Mouse (Mus musculus): ENCODE data around the gene Dnah6. TPM values are rescaled to one million over a fixed set of nuclear protein-coding genes. Genes with fewer than 3 reads are reported as not detected.

The Dnah6 gene
- total and polyA plus RNA-seq, 3 experiments = 0.01 to 0.05 TPM; not detected in 1

- no peak overlapping the region for H3K4me3 ChIP-seq (ENCODE audit: low read depth, low read length)
- no peaks in the 10 kb centered on the region for H3K9me3 ChIP-seq (replicated peaks)
- ATAC-seq (ENCODE audit: extremely low read depth, insufficient number of reproducible peaks, low FRiP score, poor library complexity, severe bottlenecking) (no peak), DNase-seq (ENCODE audit: low spot score) (no peak)
- no peak for TF ChIP-seq GATA1 (IDR thresholded peaks at IDR 0.05; ENCODE audit: borderline replicate concordance, low read length)
- no peak for TF ChIP-seq TAL1 (conservative IDR thresholded peaks at IDR 0.05; ENCODE audit: low read depth, low read length)
- no peak for TF ChIP-seq GATA2 (IDR thresholded peaks at IDR 0.05; ENCODE audit: borderline replicate concordance, low read depth, low read length)
- no peak for TF ChIP-seq CTCF (IDR thresholded peaks at IDR 0.05; ENCODE audit: low read depth, low read length)
- TF ChIP-seq POLR2AphosphoS5 (IDR thresholded peaks at IDR 0.05; ENCODE audit: insufficient replicate concordance, low read depth, low read length) = no peak
- H3K4me1 ChIP-seq (ENCODE audit: insufficient read depth, low read depth, low read length) = no peaks in the 10 kb centered on the region
- no peaks in the 10 kb centered on the region for H3K36me3 ChIP-seq (replicated peaks)
- H3K27me3 ChIP-seq (ENCODE audit: insufficient read depth, low read length) = no peaks in the 10 kb centered on the region
Measured at GRCm38 (mm10) chr6:72981851-72982250, 239.6 kb downstream of the Dnah6 start.

GRCm38 (mm10) chr6:72981124-72981651 is 240.3 kb downstream of the Dnah6 start:
- Histone ChIP-seq H3K4me3 (ENCODE audit: low read depth, low read length) (no peak overlapping the region), H3K36me3 (replicated peaks) (no peaks in the 10 kb centered on the region), H3K27me3 (ENCODE audit: insufficient read depth, low read length) (no peaks in the 10 kb centered on the region), H3K9me3 (replicated peaks) (no peaks in the 10 kb centered on the region), H3K4me1 (ENCODE audit: insufficient read depth, low read depth, low read length) (no peaks in the 10 kb centered on the region)
- no peak for TF ChIP-seq TAL1 (conservative IDR thresholded peaks at IDR 0.05; ENCODE audit: low read depth, low read length)
- no peak for TF ChIP-seq GATA1 (IDR thresholded peaks at IDR 0.05; ENCODE audit: borderline replicate concordance, low read length)
- TF ChIP-seq GATA2 (IDR thresholded peaks at IDR 0.05; ENCODE audit: borderline replicate concordance, low read depth, low read length) = no peak
- no peak for TF ChIP-seq POLR2AphosphoS5 (IDR thresholded peaks at IDR 0.05; ENCODE audit: insufficient replicate concordance, low read depth, low read length)
- TF ChIP-seq CTCF (IDR thresholded peaks at IDR 0.05; ENCODE audit: low read depth, low read length) = no peak
- no peak for DNase-seq (ENCODE audit: low spot score)
- no peak for ATAC-seq (ENCODE audit: extremely low read depth, insufficient number of reproducible peaks, low FRiP score, poor library complexity, severe bottlenecking)

GRCm38 (mm10) chr6:72976866-72977265 is 244.6 kb downstream of the Dnah6 start:
- Histone ChIP-seq H3K9me3 (replicated peaks) (no peaks in the 10 kb centered on the region), H3K4me1 (ENCODE audit: insufficient read depth, low read depth, low read length) (no peaks in the 10 kb centered on the region), H3K27me3 (ENCODE audit: insufficient read depth, low read length) (no peaks in the 10 kb centered on the region), H3K36me3 (replicated peaks) (no peaks in the 10 kb centered on the region), H3K4me3 (ENCODE audit: low read depth, low read length) (no peak overlapping the region)
- ATAC-seq (ENCODE audit: extremely low read depth, insufficient number of reproducible peaks, low FRiP score, poor library complexity, severe bottlenecking) (no peak), DNase-seq (ENCODE audit: low spot score) (no peak)
- TF ChIP-seq GATA2 (IDR thresholded peaks at IDR 0.05; ENCODE audit: borderline replicate concordance, low read depth, low read length) (no peak), TAL1 (conservative IDR thresholded peaks at IDR 0.05; ENCODE audit: low read depth, low read length) (no peak), GATA1 (IDR thresholded peaks at IDR 0.05; ENCODE audit: borderline replicate concordance, low read length) (no peak), POLR2AphosphoS5 (IDR thresholded peaks at IDR 0.05; ENCODE audit: insufficient replicate concordance, low read depth, low read length) (no peak), CTCF (IDR thresholded peaks at IDR 0.05; ENCODE audit: low read depth, low read length) (no peak)

GRCm38 (mm10) chr6:72971074-72971473 is 250.4 kb downstream of the Dnah6 start:
- Histone ChIP-seq H3K36me3 (replicated peaks) (no peaks in the 10 kb centered on the region), H3K9me3 (replicated peaks) (no peaks in the 10 kb centered on the region), H3K4me3 (ENCODE audit: low read depth, low read length) (no peak overlapping the region), H3K4me1 (ENCODE audit: insufficient read depth, low read depth, low read length) (no peaks in the 10 kb centered on the region), H3K27me3 (ENCODE audit: insufficient read depth, low read length) (no peaks in the 10 kb centered on the region)
- no peak for ATAC-seq (ENCODE audit: extremely low read depth, insufficient number of reproducible peaks, low FRiP score, poor library complexity, severe bottlenecking)
- DNase-seq (ENCODE audit: low spot score) = no peak
- TF ChIP-seq TAL1 (conservative IDR thresholded peaks at IDR 0.05; ENCODE audit: low read depth, low read length) (no peak), GATA2 (IDR thresholded peaks at IDR 0.05; ENCODE audit: borderline replicate concordance, low read depth, low read length) (no peak), CTCF (IDR thresholded peaks at IDR 0.05; ENCODE audit: low read depth, low read length) (no peak), POLR2AphosphoS5 (IDR thresholded peaks at IDR 0.05; ENCODE audit: insufficient replicate concordance, low read depth, low read length) (no peak), GATA1 (IDR thresholded peaks at IDR 0.05; ENCODE audit: borderline replicate concordance, low read length) (no peak)

- no peaks in the 10 kb centered on the region for H3K4me1 ChIP-seq (ENCODE audit: insufficient read depth, low read depth, low read length)
- ATAC-seq (ENCODE audit: extremely low read depth, insufficient number of reproducible peaks, low FRiP score, poor library complexity, severe bottlenecking) (no peak), DNase-seq (ENCODE audit: low spot score) (no peak)
- H3K36me3 ChIP-seq (replicated peaks) = no peaks in the 10 kb centered on the region
- H3K4me3 ChIP-seq (ENCODE audit: low read depth, low read length) = no peak overlapping the region
- no peaks in the 10 kb centered on the region for H3K9me3 ChIP-seq (replicated peaks)
- no peaks in the 10 kb centered on the region for H3K27me3 ChIP-seq (ENCODE audit: insufficient read depth, low read length)
- no peak for TF ChIP-seq GATA2 (IDR thresholded peaks at IDR 0.05; ENCODE audit: borderline replicate concordance, low read depth, low read length)
- TF ChIP-seq POLR2AphosphoS5 (IDR thresholded peaks at IDR 0.05; ENCODE audit: insufficient replicate concordance, low read depth, low read length) = no peak
- TF ChIP-seq CTCF (IDR thresholded peaks at IDR 0.05; ENCODE audit: low read depth, low read length) = no peak
- TF ChIP-seq TAL1 (conservative IDR thresholded peaks at IDR 0.05; ENCODE audit: low read depth, low read length) = no peak
- no peak for TF ChIP-seq GATA1 (IDR thresholded peaks at IDR 0.05; ENCODE audit: borderline replicate concordance, low read length)
Measured at GRCm38 (mm10) chr6:72969787-72970186, 251.7 kb downstream of the Dnah6 start.

Other genes with a start within 250 kb of the Dnah6 start
- gene Suclg1, start 26.7 kb upstream of the Dnah6 start, total RNA-seq (2014; fragmentation: Nextera tagmentation) = 53.7 and 58.8 TPM in 2 replicates
- 99.7 and 111 TPM in 2 replicates for gene Suclg1, start 26.7 kb upstream of the Dnah6 start, total RNA-seq (2017)
- 48.5 and 105 TPM in 2 replicates for gene Suclg1, start 26.7 kb upstream of the Dnah6 start, polyA plus RNA-seq (2012)
- not detected in 2 replicates for gene 4931417E11Rik, start 248.0 kb upstream of the Dnah6 start, total RNA-seq (2014; fragmentation: Nextera tagmentation)
- gene 4931417E11Rik, start 248.0 kb upstream of the Dnah6 start, total RNA-seq (2017) = not detected in 2 replicates
- gene 4931417E11Rik, start 248.0 kb upstream of the Dnah6 start, polyA plus RNA-seq (2012) = not detected in 2 replicates

Measured in G1E (cell line).